In genomic region chr2:31962501-31963224, GRCm38 (mm10) we compare ENCODE assay signal across 8 mouse cellular contexts. TPM values are rescaled to one million over a fixed set of nuclear protein-coding genes. Genes with fewer than 3 reads are reported as not detected.
A peak's percentile ranks its signal among the peaks of the same experiment; 100 is the strongest.
DNase-seq lines count a peak whose midpoint lies in the region; ATAC-seq and TF ChIP-seq lines count a peak whose summit lies in the region.

No protein-coding gene starts in this region.

- no peaks in the 10 kb centered on the region; the same call in 1 of the 2 replicates for H3K4me1 ChIP-seq in cortical plate, adult 2 months (ENCODE audit: control insufficient read depth, insufficient read depth, low read length)
- H3K4me1 ChIP-seq in hindbrain, postnatal 0 days (ENCODE audit: insufficient read depth, low read length): peaks cover 16% of the 10 kb centered on the region; the same call in 1 of the 2 replicates
- no peaks in the 10 kb centered on the region for H3K4me1 ChIP-seq in midbrain, embryonic 11.5 days (ENCODE audit: control insufficient read depth, insufficient read depth, low read length)

- H3K4me3 ChIP-seq in cortical plate, adult 2 months (ENCODE audit: insufficient read depth, low read length): no peak overlapping the region
- no peak overlapping the region for H3K4me3 ChIP-seq in hindbrain, postnatal 0 days (ENCODE audit: low read length)
- no peak overlapping the region for H3K4me3 ChIP-seq in midbrain, embryonic 11.5 days (ENCODE audit: low read depth, low read length)

- no peak overlapping the region for H3K9ac ChIP-seq in hindbrain, postnatal 0 days (replicated peaks; ENCODE audit: low read length)
- H3K9ac ChIP-seq in midbrain, embryonic 11.5 days (ENCODE audit: low read length): no peak overlapping the region; the same call in 1 of the 2 replicates

- intact Hi-C loops in gastrocnemius, postnatal 36 days (cut with DNase I): no loop called here

- peak overlapping the region; percentile 91 for H3K27ac ChIP-seq in cortical plate, adult 2 months (ENCODE audit: insufficient read depth, low read length)
- peak overlapping the region; percentile 82 for H3K27ac ChIP-seq in hindbrain, postnatal 0 days
- H3K27ac ChIP-seq in midbrain, embryonic 11.5 days (ENCODE audit: low read depth, low read length): no peak overlapping the region; the same call in 1 of the 2 replicates

- H3K9me3 ChIP-seq in hindbrain, postnatal 0 days (ENCODE audit: low read length): no peaks in the 10 kb centered on the region
- H3K9me3 ChIP-seq in midbrain, embryonic 11.5 days (ENCODE audit: control insufficient read depth, low read length): no peaks in the 10 kb centered on the region

- no peak for TF ChIP-seq POLR2A in cortical plate, adult 2 months (IDR thresholded peaks at IDR 0.05; ENCODE audit: extremely low read depth, insufficient read depth, low read length)

- TF ChIP-seq CTCF in cortical plate, adult 2 months (IDR thresholded peaks at IDR 0.05; ENCODE audit: extremely low read depth, insufficient read depth, low read length): no peak
- TF ChIP-seq CTCF in hindbrain, postnatal 0 days (IDR thresholded peaks at IDR 0.05; ENCODE audit: low read depth): peak; percentile 75

- WGBS in hindbrain, postnatal 0 days: 29% methylated on average over 8 of the region's 8 CpGs
- 70% methylated on average over 8 of the region's 8 CpGs for WGBS in midbrain, embryonic 11.5 days

- peak; percentile 95 for ATAC-seq in hindbrain, postnatal 0 days
- no peak for ATAC-seq in midbrain, embryonic 11.5 days (ENCODE audit: low FRiP score)

- no peak overlapping the region for H3K4me2 ChIP-seq in hindbrain, postnatal 0 days (ENCODE audit: low read depth, low read length)
- no peak overlapping the region for H3K4me2 ChIP-seq in midbrain, embryonic 11.5 days

- peak; percentile 63 for DNase-seq in brain, embryonic 18.5 days (ENCODE audit: low read depth, low spot score)
- DNase-seq in hindbrain, postnatal 0 days (ENCODE audit: low spot score): peak; percentile 81
- DNase-seq in left cerebral cortex, adult 11 months (ENCODE audit: low spot score): peak; percentile 67
- peak; percentile 80 for DNase-seq in midbrain, embryonic 11.5 days (ENCODE audit: low spot score, missing footprints)
- no peak for DNase-seq in gastrocnemius, postnatal 36 days
- DNase-seq in liver: no peak
- no peak for DNase-seq in thymus, postnatal 4 days

- H3K27me3 ChIP-seq in hindbrain, postnatal 0 days (ENCODE audit: insufficient read depth, low read length): no peaks in the 10 kb centered on the region
- no peaks in the 10 kb centered on the region for H3K27me3 ChIP-seq in midbrain, embryonic 11.5 days (ENCODE audit: control insufficient read depth, insufficient read depth, low read length)

- H3K36me3 ChIP-seq in hindbrain, postnatal 0 days (ENCODE audit: insufficient read depth, low read length): no peaks in the 10 kb centered on the region
- H3K36me3 ChIP-seq in midbrain, embryonic 11.5 days (ENCODE audit: control insufficient read depth, insufficient read depth, low read length): no peaks in the 10 kb centered on the region; the same call in none of the 2 replicates

RNA-seq across cellular contexts. Expression of gene Nup214, which starts 11.6 kb away (rescaled TPM):
- 34.1 and 41.9 TPM in 2 replicates for polyA plus RNA-seq in cortical plate, adult 2 months (2012; rRNA removed)
- 26.2 and 29.3 TPM in 2 replicates for total RNA-seq in hindbrain, postnatal 0 days (2014; rRNA removed)
- 65.3 and 67.4 TPM in 2 replicates for polyA plus RNA-seq in hindbrain, postnatal 0 days (2015; fragmentation: Nextera tagmentation; extraction: Ambion mirVana)
- 64.6 and 64.7 TPM in 2 replicates for polyA plus RNA-seq in midbrain, embryonic 11.5 days (2014; fragmentation: Nextera tagmentation; extraction: Ambion mirVana)
- 10 to 100 TPM; 13.9 to 28.4 TPM for total RNA-seq in gastrocnemius, postnatal 36 days (2021)

RNA-seq across cellular contexts. Expression of gene Aif1l, which starts 12.7 kb away (rescaled TPM):
- 7.5 and 10.1 TPM in 2 replicates for polyA plus RNA-seq in cortical plate, adult 2 months (2012; rRNA removed)
- total RNA-seq in hindbrain, postnatal 0 days (2014; rRNA removed): 13.2 and 15.5 TPM in 2 replicates
- 16.2 and 18.2 TPM in 2 replicates for polyA plus RNA-seq in hindbrain, postnatal 0 days (2015; fragmentation: Nextera tagmentation; extraction: Ambion mirVana)
- 65.0 and 65.7 TPM in 2 replicates for polyA plus RNA-seq in midbrain, embryonic 11.5 days (2014; fragmentation: Nextera tagmentation; extraction: Ambion mirVana)
- total RNA-seq in gastrocnemius, postnatal 36 days (2021): 1 to 10 TPM; 3.2 to 4.5 TPM

Comparison
In these comparisons a context has a peak if more than half of its experiments do, and no peak if none do; other contexts are left out.
1. DNase-seq: peak in brain, embryonic 18.5 days (single experiment), hindbrain, postnatal 0 days (single experiment), left cerebral cortex, adult 11 months (single experiment) and midbrain, embryonic 11.5 days (single experiment); none in gastrocnemius, postnatal 36 days (0 of 2), liver (single experiment) and thymus, postnatal 4 days (single experiment).